Mouse (Mus musculus) spleen, postnatal 4 days (tissue): Measurements from ENCODE around the gene Gm10392.
A peak's percentile ranks its signal among the peaks of the same experiment; 100 is the strongest.

Source experiments
- DNase-seq, 2 experiments: peaks; one replicate each; pipeline ENCODE4 v3.0.0; 2022; ENCODE audit warnings: low spot score in 2 of 2

Gene Gm10392

DNA sequence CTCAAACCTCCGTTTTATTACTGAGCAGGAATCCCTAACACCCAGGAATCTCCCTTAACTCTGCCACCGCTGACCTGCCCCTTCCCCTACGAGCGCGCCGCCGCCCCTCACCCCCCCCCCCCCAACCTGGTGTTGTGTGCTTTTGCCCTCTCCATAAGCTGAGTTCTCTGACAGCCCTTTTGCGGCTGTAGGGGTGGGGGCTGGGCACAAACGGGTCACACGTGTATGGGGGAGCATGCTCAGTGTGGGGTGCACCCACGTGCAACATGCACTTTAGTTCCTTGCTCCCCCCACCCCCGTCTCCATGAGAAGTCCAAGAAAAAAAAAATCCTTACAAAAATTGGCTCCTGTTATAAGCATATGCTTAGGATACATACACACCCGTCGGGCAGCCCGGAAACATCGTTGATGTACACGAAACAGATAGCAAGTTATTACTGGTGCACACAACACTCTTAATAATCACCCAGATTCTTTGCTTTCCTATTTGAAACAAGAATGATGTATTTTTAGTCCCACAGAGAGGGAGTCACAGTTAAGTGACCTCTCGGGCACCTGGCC, 26.6 kb downstream of the Gm10392 start:
- no peak for DNase-seq

DNA sequence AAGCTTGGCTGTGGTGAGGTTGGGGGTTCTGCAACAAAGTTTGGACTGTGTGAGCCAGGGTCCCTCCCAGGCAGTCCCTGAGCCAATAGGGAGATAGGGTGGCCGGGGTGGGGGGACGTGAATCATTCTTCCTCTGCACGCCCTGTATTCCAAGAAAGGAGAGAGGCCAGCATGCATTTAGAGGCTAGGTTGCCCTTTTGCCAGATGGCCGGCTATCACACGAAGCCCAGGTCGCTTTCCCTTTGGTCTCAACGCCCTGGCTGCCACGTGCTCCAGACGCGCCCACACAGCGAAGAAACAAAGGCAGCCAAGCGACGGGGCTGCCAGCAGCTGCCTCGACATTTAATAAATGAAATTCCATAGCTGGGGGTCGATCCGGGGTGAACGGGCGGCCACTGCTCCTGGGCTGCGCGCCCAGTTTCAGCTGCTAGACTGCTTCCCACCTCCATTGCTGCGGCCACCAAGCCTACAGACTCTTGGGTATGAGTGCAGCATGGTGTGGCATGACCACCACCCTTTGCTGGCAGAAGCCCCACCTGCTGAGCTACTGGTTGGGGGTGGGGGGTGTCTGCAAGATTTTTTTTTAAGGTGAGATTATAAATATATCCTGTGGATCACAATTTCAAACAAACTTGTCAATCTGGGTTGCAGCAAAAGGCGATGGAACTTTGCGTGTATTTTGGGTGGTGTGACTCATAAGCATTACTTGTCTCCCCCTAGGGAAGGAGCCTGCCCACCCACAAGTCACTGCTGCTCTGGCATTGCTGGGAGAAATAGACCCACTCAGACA, 27.3 kb downstream of the Gm10392 start:
- peak; percentile 41 to 71 for DNase-seq

DNA sequence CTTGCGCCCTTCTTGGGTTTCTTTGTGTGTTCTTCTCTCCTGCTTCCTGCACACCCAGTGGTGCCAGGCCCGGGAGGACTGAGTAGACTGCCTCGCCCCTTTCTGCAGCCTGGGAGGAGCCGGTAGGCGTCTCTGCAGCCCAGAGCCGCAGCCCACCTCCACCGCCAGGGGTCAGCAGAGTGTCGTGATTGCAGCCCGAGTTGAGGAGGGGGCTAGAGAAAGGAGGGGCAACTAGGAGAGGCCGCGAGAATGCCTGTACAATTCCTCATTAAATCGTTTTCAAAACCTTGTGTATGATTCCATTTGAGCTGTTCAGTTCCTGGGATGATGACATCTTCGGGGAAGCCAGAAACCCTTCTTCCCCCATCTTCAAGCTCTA, 27.9 kb downstream of the Gm10392 start:
- peak; percentile 85 to 95 for DNase-seq

DNA sequence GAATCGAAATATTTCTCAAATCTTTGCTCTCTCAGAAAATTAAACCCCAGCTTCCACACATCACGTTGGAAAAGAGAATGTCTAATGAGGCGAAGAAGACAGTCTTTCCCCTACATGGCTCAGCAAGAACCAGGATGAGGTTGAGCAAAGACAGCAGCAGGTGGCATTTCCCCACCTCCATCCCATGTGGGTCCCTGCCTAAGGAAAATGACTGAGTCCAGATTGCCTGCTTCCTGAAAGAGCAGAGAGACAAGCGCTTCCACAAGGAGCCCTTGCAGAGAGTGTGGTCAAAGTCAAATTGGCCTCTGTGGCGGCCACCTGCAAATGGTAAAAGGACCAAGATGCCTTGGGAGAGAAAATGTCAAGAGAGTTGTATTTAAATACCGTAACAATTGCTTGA, 28.5 kb downstream of the Gm10392 start:
- DNase-seq, result no peak

DNA sequence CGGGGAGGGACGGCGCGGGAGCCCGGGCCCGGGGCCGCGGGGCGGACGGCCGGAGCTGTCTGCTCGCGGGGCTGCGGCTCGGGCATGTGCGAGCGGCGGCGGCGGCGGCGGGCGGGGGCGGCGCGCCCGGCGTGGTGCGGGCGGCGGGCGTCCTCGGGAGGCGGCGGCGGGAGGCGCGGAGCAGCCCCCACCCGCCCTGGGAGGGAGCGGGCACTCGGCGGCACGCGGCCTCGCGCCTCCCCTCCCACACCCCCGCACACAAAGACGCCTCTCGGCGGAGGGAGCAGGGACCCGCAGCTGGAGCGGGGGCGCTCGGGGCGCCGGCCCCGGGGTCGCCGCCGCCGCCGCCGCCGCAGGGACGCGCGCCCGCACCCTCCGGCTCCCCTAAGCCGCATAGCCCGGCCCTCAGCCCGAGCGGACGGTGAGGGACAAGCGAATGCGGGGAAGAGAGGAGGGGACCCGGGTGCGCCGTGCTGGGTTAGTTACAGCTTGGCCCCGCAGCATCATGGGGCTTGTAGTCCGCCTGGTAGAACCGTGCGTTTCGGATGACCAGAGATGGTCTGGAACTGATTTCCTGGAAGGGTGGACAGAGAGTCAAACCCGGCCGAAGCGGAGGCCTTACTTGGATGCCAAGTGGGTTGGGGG, 29.3 kb downstream of the Gm10392 start, which contains the start of gene Ankrd13b:
Gene Ankrd13b (minus strand): TSS at position 88 of the 645 bp plus-strand sequence.
- DNase-seq, result peak; percentile 48 to 80

DNA sequence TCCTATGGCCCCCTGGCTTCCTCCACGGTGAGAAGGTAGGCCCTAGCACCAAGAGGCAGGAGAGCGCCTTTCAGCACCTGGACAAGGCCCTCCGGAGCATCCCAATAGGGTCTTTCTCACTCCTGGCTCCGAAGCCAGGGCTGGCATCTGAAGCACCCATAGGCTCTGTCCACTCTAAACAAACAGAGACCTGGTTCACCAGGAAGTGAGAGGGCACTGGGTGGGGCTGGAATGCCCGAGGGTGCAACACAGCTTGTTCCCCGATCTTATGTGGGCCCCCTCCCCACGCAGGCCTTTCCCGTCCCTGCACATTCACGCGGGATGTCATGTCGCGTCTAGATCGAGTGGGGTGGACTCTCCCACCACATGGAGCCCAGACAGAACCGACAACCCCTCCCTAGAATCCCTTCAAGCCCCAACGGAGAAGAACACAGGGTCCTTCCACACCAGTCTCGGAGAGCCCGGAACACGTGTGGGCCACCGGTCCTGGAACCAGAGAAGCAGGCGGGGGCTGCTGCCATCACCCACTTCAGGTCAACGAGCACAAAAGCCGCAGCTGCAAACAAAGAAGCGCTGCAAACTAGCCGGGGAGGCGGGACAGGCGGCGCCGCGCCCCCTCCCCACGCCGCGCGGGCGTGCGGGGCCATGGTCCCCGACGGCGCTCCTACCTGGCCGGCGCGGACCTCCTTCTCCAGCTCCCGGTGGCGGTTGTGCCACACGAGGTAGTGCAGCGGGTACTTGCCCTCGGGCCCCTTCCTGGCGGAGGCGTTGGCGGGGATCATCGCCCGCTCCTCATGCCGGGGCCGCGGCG, 30.0 kb downstream of the Gm10392 start:
- peak in 1 of 2 experiments; percentile 64 for DNase-seq

DNA sequence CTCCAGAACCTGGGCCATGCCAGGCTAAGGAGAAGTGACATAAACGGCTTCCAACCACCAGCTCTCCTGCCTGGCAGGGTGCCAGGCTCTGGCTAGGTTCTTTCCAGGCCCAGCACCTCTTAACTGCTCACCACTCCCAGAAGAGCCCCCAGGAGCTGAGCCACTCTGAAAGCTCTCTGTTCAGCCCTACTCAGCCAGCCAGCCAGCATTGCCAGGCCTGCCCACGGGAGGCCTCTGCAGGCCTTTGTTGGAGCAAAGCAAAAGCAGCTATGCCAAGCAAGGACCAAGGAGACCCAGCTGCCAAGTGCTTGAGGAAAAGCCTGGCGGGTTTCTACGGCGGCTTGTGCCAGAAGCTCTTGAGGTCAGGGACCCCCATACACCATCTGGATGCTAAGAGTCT, 32.2 kb downstream of the Gm10392 start:
- no peak for DNase-seq

DNA sequence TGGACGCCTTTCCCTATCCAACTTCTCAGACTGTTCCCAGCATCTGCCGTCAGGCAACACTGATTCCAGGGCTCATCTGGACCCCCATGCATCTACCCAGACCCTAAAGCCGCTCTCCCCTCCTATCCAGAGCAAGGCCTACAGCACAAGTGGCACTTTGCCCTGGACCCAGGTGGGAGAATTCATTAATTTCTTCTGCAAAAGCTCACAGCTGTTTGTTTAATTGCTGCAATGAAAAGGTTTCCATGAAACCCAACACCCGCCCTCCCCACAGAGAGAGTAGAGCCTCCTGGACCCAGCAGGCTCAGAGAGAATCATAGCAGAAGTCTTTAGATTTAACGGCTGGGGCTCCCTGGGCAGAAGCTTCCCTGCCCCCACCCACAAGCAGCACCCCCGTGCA, 33.8 kb downstream of the Gm10392 start:
- no peak for DNase-seq

DNA sequence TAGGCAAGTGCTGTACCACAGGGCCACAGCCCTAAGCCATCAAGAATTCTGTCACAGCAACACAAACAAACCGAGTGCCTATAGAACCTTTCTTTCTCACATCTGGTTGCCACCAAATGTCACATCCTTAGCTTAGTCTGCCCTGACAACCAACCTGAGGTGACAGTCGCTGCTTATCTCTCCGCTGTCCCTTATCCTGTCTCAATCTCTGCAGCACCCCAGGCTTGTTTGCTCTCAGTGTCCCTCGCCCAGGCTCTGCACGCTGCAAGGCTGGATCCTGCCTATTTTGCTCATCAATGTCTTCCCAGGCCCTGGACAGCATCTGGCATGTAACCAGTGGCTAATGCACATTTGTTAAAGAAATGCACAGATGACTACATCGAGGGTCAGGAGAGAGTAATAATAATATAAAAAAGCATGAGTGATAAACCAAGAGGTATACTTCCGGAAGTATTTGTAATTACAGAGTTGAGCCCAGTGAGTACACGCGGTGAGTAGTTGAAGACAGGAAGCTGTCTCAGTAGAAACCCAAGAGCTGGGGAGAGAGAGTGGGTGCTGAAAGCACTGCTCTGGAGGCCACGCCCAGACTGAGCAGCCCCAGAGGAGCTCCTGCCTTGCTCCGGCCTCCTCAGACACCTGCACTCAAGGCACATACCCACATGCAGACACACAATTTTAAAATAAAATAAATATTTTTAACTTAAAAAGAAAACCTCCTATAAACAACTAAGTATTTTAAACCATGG, 35.3 kb downstream of the Gm10392 start:
- no peak for DNase-seq

DNA sequence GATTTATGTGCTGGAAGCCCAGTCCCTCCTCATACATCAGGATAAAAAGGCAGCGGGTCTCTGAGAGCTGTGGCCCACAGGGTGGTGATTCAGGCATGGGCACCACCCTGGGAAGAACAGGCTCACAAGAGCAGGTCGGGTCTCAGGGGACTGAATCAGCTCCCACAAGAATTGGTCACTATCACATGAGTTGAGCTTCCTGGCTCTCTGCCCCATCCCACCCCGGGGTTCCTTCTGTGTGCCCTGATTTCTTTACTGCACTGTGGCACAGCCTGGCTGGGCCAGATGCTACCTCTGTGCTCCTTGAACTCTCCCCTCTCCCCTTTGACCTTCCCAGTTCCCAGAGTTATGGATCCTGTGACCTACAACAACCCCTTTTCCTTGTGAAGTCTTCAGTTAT, 36.0 kb downstream of the Gm10392 start:
- no peak for DNase-seq

DNA sequence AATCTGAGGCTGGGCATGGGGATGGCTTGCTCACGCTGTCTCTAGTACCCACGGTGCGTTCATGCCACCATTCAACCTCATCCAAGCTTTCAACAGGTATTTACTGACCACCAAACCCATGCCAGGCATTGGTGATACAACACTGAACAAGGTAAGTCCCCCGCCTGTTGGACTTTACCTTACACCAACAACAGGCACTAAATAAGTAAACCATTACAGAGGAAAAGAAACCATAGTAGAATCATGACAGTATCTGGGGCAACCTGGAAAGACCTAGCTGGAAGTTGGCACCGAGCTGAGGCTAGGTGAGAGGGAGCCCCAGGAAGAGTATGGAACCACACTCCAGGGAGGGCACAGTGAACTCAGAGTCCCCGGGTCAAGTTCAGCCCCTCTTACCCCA, 42.1 kb downstream of the Gm10392 start:
- DNase-seq, result no peak

DNA sequence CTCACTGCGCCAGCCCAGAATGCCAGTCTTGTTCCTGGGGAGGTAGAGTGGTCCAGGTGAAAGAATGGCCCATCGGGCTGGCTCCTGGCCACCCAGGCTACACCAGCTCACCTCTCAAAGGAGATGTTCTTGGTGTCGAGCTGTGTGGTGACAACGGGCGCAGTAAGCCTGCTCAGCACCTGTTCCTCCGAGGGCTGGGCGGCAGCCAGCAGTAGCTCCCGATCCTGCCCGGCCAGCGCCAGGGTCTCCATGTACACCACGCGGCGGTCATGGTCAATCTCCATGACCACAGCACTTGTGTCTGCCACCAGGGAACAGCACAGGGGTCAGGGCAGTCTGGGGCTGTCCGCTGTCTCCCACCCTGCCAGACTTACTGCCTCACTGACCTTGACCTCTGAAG, 42.8 kb downstream of the Gm10392 start:
- DNase-seq, result no peak

DNA sequence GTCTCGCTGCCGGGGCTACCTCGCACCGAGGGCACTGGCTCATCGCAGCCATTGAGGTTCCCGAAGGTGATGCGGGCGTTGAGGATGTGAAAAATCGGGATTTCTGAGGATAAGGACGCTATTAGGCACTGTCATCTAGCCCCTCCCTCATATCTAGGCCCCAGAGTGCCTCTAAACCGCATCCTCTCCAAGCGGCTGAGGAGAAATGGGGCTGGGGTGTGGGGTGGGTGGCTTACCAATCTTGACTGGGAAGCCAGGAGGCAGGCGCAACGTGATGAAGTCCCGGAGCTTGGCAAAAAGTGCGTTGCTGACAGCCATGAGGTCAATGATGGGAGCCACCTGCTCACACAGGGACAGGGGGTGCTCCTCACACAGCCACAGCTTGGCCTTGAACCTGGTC, 46.2 kb downstream of the Gm10392 start:
- no peak for DNase-seq

DNA sequence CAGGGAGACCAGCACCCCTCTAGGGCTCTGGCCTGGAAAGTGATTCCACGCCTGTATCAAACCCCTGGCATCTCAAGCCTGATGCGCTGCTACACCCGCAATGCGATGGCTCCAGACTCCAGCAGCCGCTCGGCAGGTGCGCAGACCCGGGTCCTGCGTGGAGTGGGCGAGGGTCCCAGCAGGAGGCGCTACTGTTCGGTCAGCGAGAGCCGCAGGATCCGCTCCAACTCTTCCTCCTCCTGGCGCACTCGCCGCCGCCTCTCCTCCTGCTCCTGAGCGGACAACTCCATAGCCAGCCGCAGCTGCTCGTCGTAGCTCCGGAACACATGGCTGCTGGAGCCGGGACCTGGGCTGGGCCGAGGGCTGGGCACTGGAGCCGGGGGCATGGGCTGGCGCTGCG, 47.6 kb downstream of the Gm10392 start:
- no peak for DNase-seq

DNA sequence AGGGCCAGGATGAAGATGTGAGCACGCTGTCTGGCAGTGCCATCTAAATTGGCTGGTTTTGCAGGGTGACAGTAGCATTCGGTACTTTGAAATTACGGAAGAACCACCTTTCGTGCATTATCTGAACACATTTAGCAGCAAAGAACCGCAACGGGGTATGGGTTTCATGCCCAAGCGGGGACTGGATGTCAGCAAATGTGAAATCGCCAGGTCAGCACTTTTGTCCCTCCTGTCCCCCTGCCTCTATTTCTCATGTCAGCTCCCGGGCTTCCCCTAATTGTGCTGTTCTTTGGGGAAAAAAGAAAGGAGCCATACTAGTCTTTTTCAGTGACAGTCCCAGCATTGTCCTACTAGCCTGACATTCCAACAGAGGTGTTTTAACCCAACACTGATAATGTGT, 50.6 kb downstream of the Gm10392 start:
- no peak for DNase-seq

DNA sequence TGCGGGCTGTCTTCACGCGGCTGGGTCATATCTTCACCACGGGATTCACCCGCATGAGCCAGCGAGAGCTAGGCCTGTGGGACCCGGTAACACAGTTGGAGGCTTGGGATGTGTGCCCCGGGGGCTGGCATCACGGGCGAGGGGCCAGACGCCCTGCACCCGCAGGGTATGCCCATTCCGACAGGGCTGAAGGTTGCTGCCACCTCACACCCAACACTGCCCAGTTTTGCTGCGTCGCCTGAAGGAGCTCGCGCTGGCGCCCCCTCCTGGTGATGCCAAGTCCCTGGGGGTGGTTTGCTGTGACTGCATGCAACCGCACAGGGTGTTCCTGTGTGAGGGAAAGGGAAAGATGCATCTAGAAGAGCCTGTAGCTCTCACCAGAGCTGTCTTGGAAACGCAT, 51.2 kb downstream of the Gm10392 start:
- DNase-seq, result peak; percentile 76 to 93

DNA sequence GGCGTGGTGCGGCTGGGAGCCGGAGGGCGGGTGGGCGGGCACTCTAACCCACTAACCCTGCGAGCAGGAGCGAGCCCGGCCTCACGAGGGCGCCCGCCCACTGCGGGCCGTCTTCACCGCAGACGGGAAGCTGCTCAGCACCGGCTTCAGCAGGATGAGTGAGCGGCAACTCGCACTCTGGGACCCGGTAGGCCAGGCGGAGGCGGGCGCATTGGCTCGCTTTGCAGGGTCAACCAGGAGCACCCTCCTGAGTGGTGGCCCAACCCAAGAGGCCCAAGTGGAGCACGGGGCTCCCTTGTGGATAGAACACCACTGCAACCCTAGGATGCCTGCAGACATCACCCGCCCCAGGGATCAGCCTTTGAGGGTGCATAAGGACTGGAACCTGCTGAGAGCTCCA, 51.8 kb downstream of the Gm10392 start:
- peak; percentile 78 to 90 for DNase-seq
